Mouse (Mus musculus) G1E (cell line): ENCODE measurements at regions not wholly inside any gene's neighbourhood (a gene's known extent, or its start where the extent isn't known, plus 50 kb on each side); places are given as distances from the start of the nearest gene placed in this dataset.

Experiments used
- ATAC-seq: 2 replicates; pipeline ENCODE4 v1.8.0; 2016; ENCODE audit warnings: mild to moderate bottlenecking; ENCODE audit not compliant: insufficient number of reproducible peaks, poor library complexity, low FRiP score, severe bottlenecking; ENCODE audit errors: extremely low read depth
- DNase-seq: peaks from one replicate; pipeline ENCODE4 v3.0.0; 2012; ENCODE audit warnings: low spot score
- H3K27me3 ChIP-seq: 2 replicates; pipeline ENCODE4 v1.6.1; 2012; ENCODE audit warnings: mild to moderate bottlenecking, low read length, inconsistent platforms; ENCODE audit not compliant: insufficient read depth
- H3K36me3 ChIP-seq: replicated peaks from 2 replicates; pipeline ENCODE3; 2012; ENCODE audit warnings: mild to moderate bottlenecking, inconsistent platforms
- H3K4me1 ChIP-seq: 2 replicates; pipeline ENCODE4 v1.6.1; 2012; ENCODE audit warnings: low read depth, low read length, inconsistent platforms, mixed read lengths; ENCODE audit not compliant: insufficient read depth
- H3K4me3 ChIP-seq: 2 replicates; pipeline ENCODE4 v1.5.1; 2012; ENCODE audit warnings: low read depth, mild to moderate bottlenecking, inconsistent platforms, low read length, moderate library complexity, mixed read lengths
- H3K9me3 ChIP-seq: replicated peaks from 2 replicates; pipeline ENCODE4 v1.6.1; 2012; ENCODE audit warnings: inconsistent platforms
- CTCF ChIP-seq: IDR thresholded peaks from 2 replicates; pipeline ENCODE4 v1.5.1; 2012; ENCODE audit warnings: low read depth, low read length, inconsistent platforms, mixed read lengths
- GATA1 ChIP-seq: IDR thresholded peaks from 2 replicates; pipeline ENCODE4 v1.6.1; 2012; ENCODE audit warnings: borderline replicate concordance, low read length, inconsistent platforms, mixed read lengths
- GATA2 ChIP-seq: IDR thresholded peaks from 2 replicates; pipeline ENCODE4 v1.6.1; 2012; ENCODE audit warnings: low read depth, low read length, inconsistent platforms, borderline replicate concordance
- POLR2AphosphoS5 ChIP-seq: IDR thresholded peaks from 2 replicates; pipeline ENCODE4 v1.6.1; 2012; ENCODE audit warnings: low read depth, low read length, inconsistent platforms; ENCODE audit not compliant: insufficient replicate concordance
- TAL1 ChIP-seq: conservative IDR thresholded peaks from 2 replicates; pipeline ENCODE4 v1.6.1; 2012; ENCODE audit warnings: low read depth, low read length, inconsistent platforms, mixed read lengths

DNA sequence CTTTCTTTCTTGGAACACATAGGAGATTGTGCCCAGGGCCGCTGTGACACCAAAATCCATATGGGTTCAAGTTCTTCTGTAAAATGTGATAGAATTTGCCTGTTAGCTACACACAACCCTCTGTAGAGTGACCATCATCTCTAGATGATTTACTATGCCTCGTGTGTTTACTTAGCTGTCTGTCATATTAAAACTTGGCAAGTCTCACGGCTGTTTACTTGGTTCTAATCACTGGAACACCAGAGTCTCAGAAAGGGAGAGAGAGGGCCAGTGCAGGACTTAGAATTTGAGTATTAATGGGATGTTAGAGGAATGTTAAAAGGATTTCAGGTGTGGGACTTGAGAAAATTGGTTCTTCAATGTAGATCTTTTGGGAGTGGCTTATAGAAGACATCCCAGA, 248.6 kb upstream of the Gm5148 start:
- Histone ChIP-seq H3K27me3 (peaks cover 2% of the 10 kb centered on the region), H3K4me1 (no peaks in the 10 kb centered on the region), H3K36me3 (no peaks in the 10 kb centered on the region), H3K4me3 (no peak overlapping the region), H3K9me3 (no peaks in the 10 kb centered on the region)
- DNase-seq (no peak), ATAC-seq (no peak)
- TF ChIP-seq GATA1 = no peak
- TF ChIP-seq POLR2AphosphoS5 = no peak
- no peak for TF ChIP-seq CTCF
- no peak for TF ChIP-seq GATA2
- TF ChIP-seq TAL1 = no peak

DNA sequence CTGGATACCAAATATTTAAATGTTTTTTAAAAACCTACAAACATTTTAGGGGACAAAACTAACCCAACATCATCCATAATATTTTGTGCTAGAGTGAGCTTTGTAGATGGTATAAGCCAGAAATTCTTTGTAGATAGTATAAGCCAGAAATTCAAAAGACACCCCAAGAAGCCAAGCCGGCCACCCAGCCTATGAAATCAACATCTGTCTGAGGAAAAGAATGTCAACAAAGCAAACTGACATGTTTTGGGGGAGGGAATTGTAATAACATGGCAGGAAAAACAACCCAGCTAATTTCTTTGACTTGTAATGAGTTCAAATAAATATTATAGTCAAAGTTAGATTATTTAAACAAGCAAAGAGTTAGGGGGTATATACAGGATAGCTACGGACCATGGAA, 246.9 kb upstream of the Gm5148 start:
- Histone ChIP-seq H3K4me1 (no peaks in the 10 kb centered on the region), H3K27me3 (peaks cover 4% of the 10 kb centered on the region), H3K4me3 (no peak overlapping the region), H3K9me3 (no peaks in the 10 kb centered on the region), H3K36me3 (no peaks in the 10 kb centered on the region)
- TF ChIP-seq GATA2 (no peak), POLR2AphosphoS5 (no peak), GATA1 (no peak), TAL1 (no peak), CTCF (no peak)
- ATAC-seq (no peak), DNase-seq (no peak)

- ATAC-seq = no peak
These were observed 244.4 kb upstream of the Gm5148 start for GRCm38 (mm10) chr3:37968654-37969053.

GRCm38 (mm10) chr3:37965221-37965620, 240.9 kb upstream of the Gm5148 start:
- H3K4me1 ChIP-seq = no peaks in the 10 kb centered on the region
- ATAC-seq (no peak), DNase-seq (no peak)
- H3K9me3 ChIP-seq = no peaks in the 10 kb centered on the region
- H3K4me3 ChIP-seq = no peak overlapping the region
- TF ChIP-seq GATA1 (no peak), POLR2AphosphoS5 (no peak), TAL1 (no peak), CTCF (no peak), GATA2 (no peak)
- H3K36me3 ChIP-seq = no peaks in the 10 kb centered on the region
- peaks cover 18% of the 10 kb centered on the region for H3K27me3 ChIP-seq

More at GRCm38 (mm10) chr3:37968654-37969053, 244.4 kb upstream of the Gm5148 start:
- no peaks in the 10 kb centered on the region for H3K9me3 ChIP-seq
- no peak for TF ChIP-seq GATA1
- TF ChIP-seq GATA2 = no peak
- no peak for TF ChIP-seq POLR2AphosphoS5
- TF ChIP-seq CTCF = no peak
- TF ChIP-seq TAL1 = no peak
- no peak for DNase-seq
- H3K4me1 ChIP-seq = no peaks in the 10 kb centered on the region
- peaks cover 7% of the 10 kb centered on the region for H3K27me3 ChIP-seq
- H3K36me3 ChIP-seq = no peaks in the 10 kb centered on the region
- H3K4me3 ChIP-seq = no peak overlapping the region

DNA sequence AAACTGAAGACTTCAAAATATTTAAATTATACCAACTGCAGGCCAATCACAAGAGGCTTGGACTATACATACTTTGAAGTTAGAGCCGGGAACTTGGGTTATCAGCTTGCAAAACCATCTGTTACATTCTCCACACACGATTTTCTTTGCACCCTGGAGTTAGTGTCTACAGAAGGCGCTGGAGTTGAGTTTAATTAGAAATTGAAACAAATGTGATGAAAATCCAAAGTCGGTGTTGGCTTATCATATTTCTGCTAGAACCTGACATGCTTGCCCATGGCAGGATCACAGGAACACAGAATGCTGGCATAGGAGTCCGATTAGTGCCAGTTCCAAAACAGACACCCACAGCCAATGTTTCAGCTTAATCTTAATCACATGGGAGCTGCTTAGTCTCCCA, 239.8 kb upstream of the Gm5148 start:
- Histone ChIP-seq H3K36me3 (no peaks in the 10 kb centered on the region), H3K9me3 (no peaks in the 10 kb centered on the region), H3K27me3 (peaks cover 18% of the 10 kb centered on the region), H3K4me1 (no peaks in the 10 kb centered on the region), H3K4me3 (no peak overlapping the region)
- no peak for DNase-seq
- no peak for ATAC-seq
- TF ChIP-seq CTCF = no peak
- TF ChIP-seq TAL1 = no peak
- TF ChIP-seq GATA1 = no peak
- no peak for TF ChIP-seq POLR2AphosphoS5
- TF ChIP-seq GATA2 = no peak

DNA sequence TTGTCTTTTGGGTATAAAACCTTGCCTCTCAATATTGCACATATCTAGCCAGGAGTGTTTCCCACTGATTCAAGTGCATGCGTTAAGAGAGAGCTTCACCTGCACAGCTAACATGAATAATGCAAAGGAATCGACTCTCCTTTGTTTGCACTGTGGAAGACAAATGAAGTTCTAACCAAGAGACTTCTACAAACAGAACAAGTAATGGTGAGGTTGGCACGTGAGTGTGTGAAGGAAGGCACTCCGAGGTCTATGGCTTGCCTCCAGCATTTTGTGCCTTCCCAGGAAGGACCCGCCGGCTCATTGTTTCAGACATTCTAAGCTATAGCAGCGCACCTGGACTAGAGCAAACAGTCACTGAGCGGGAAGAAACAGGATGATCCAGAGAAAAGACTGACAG, 238.5 kb upstream of the Gm5148 start:
- no peaks in the 10 kb centered on the region for H3K4me1 ChIP-seq
- DNase-seq = no peak
- H3K36me3 ChIP-seq = no peaks in the 10 kb centered on the region
- no peak for TF ChIP-seq POLR2AphosphoS5
- TF ChIP-seq TAL1 = no peak
- TF ChIP-seq CTCF = no peak
- TF ChIP-seq GATA1 = no peak
- no peak for TF ChIP-seq GATA2
- no peaks in the 10 kb centered on the region for H3K9me3 ChIP-seq
- H3K27me3 ChIP-seq = peaks cover 18% of the 10 kb centered on the region
- no peak for ATAC-seq
- H3K4me3 ChIP-seq = no peak overlapping the region

DNA sequence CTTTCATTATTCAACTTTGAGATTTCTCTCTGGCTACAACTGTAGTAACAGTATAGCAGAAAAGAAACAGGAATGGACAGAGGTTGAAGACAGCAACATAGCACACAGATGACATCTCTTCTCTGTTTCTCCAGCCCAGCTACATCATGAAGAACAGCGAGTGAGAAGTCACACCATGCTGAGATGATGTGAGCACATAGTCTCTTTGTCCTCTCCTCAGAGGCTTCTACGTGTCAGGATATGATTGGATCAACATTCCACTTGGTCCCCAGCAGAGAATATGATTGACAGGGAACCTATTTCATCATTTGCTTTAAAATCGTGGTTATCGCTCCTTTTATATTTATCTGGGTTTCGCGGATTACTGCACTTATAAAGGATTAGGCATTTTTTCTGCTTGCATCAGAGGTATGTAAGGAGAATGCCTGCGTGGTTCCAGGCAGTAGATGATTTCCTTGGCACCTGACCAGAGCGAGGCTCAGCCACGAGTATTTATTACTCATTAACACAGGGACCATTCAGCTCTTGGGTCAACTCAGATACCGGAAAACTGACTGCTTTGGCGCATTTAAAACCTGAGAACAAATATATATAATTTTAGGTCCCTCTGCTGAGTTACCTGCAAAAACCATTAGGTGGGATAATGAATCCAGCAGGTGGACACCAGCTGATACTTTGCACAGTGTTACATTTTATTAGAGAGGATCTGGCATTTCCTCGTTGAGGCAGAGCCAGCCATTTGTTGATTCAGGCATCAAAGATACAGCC, 237.9 kb upstream of the Gm5148 start:
- no peak overlapping the region for H3K4me3 ChIP-seq
- no peaks in the 10 kb centered on the region for H3K9me3 ChIP-seq
- H3K36me3 ChIP-seq = no peaks in the 10 kb centered on the region
- ATAC-seq (no peak), DNase-seq (no peak)
- H3K4me1 ChIP-seq = no peaks in the 10 kb centered on the region
- TF ChIP-seq POLR2AphosphoS5 (no peak), TAL1 (no peak), GATA1 (no peak), GATA2 (no peak), CTCF (no peak)
- peaks cover 18% of the 10 kb centered on the region for H3K27me3 ChIP-seq
